Mouse (Mus musculus): ENCODE results near the gene Asb18.

GRCm38 (mm10) chr1:90051347-90051746 lies 36.9 kb upstream of the Asb18 start:
- TF ChIP-seq CTCF (IDR thresholded peaks at IDR 0.05; ENCODE audit: borderline replicate concordance, control insufficient read depth, extremely low read depth, insufficient read depth, low read length, poor library complexity) (no peak), POLR2A (IDR thresholded peaks at IDR 0.05; ENCODE audit: control insufficient read depth, extremely low read depth, insufficient read depth, low read length, poor library complexity) (no peak)
